Mouse (Mus musculus) mesoderm, embryonic 11.5 days (tissue): ENCODE results near the gene Fgfr2.

Experiments
- DNase-seq: peaks from one replicate; pipeline ENCODE4 v3.0.0-alpha.2; 2012; ENCODE audit warnings: low read depth, low spot score

Fgfr2 gene

DNA sequence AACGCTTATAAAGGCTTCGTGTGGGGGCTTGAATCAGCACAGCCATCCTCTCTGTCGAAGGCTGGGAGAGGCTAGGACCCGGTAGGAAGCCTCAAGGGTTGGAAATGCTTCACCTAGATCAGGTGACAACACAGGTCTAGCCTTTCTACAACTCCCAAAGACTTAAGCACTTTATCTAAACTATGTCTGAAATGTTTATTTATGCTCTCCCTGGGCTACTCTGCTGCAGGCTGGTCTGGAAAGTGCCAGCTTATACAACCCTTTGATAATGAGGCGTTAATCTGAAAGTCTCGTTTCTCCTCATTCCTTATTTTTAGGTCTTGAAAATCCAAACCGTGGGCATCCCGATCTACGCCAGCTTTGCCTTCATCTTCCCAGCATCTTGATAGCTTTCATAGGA, 2299.2 kb downstream of the Fgfr2 start:
- DNase-seq = no peak

DNA sequence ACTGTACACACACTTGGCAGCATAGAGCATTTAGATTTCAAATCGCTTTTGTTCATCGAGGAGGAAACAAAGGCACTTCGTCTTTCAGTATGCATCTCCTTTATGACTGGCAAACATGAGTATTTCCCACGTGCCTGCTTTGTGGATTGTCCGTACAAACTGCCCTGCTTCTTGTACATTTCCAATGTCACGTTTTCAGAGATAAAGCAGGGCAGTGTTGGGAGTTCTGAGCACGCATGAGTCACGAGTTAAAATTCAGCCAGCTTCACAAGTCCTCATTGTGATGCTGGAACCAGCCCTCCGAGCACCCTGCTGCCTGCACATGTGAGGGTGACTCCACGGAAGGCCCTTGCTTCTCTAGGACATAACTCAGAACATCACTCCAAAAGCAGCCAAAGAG, 2303.5 kb downstream of the Fgfr2 start:
- DNase-seq = no peak

DNA sequence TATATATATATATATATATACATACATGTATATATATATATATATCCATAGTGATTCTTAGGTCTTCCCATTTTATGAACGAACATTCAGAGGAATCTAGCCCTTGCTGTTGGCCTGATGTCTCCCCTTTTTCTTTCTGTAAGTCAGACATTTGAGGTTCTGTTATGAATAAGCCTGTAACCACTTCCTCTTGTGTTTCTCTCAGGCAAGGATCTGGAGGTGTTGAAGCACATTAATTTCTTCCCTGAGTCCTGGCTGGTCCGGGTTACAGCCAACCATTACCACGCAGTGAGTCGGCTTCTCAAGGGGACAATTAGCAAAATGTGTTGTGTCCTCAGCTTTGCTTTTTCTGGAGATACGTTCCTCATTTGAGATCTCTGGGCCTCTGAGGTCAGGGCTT, 2304.3 kb downstream of the Fgfr2 start:
- no peak for DNase-seq

DNA sequence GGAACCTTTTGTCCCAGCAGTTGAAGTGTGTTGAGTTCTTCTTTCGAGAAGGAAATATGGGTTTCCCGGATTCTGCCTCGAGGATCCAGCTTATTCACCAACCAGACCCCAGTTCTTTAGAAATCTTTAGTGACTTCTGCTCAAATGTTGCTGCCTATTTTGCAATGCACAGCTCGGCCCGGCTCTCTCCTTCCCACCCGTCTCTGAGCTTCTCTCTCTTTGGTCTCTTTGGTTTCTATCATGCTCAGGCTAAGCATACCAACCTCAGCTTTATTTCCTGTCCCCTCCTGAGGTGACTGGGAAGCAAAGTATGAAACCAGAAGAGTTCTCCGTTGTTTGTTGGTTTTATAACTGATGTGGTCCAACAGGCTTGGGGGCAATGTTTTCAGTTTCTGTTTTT, 2306.9 kb downstream of the Fgfr2 start:
- DNase-seq = no peak

DNA sequence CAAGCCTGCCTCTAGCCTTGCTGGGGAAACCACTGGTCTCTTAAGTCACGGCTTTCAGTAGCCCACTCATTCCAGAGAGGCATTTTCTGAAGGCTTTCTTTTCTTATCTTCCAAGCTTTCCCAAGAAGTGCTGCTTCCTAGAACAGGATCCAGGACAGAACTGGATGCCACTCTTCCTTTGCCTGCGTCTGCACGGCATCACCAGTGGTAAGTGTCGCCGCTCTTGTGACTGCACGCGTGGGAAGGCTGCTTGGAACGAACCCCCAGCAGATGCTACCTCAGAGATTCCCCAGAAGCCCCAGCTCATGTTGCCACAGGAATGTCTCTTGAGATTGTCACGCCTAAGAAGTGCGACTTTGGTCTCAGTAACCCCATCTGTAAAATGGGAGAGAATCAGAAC, 2307.5 kb downstream of the Fgfr2 start:
- DNase-seq = no peak

DNA sequence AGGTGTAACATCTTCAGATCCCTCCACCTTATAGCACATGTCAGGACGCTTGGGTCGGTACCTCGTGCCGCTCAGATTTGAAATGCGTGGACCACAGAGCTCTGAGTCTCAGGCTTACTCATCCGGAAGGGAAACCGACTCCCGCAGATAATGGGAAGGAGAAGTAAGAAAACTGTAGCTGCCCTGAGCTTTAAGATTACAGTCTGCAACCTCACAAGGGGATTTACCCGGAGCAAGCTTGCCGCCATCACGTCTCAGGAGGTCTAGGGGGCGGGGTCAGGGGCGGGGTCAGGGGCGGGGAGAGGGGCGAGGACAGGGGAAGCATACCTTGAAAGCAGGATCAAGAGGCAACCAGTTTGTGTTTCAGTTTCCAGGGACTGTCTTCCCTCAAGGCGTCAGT, 2310.7 kb downstream of the Fgfr2 start:
- DNase-seq = no peak

GRCm38 (mm10) chr7:130810238-130810637, 2312.9 kb downstream of the Fgfr2 start:
- no peak for DNase-seq

DNA sequence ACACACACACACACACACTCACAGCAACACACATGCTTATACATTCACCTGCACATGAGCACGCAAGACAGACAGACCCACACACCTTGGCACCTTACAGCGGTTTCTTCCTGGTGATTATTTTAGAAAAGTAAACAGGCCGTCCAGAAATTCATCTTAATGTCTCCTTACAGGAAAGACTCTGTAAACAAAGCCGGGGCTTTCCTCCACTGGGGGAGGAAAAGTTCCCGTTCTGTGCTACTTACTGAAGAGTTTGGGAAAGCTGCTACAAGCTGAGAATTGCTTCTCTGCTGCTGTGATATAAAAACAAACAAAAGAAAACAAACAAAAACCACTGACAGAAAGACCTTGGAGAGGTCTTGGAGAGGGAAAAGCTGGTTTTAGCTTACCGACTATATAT, 2314.5 kb downstream of the Fgfr2 start:
- no peak for DNase-seq

- DNase-seq = no peak
These were observed 2315.4 kb downstream of the Fgfr2 start for GRCm38 (mm10) chr7:130807749-130808148.

DNA sequence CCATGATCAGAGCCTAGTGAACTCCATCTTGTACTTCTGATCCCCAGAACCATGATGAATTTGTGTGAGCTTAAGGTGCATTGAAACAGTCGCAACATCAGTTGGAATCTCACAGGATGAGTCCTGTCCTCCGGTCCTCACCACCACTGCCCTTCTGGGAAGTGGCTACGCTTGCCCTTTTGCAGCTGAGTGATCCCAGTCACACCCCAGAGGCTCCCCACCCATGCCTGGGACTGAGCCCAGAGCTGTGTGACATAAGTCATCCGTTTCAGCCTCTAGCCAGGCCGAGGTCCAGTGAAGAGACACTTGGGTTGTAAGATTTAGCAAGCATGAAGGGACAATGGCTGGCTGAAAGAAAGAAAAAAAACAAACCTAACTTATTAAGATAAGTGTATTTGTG, 2318.2 kb downstream of the Fgfr2 start:
- DNase-seq = no peak

DNA sequence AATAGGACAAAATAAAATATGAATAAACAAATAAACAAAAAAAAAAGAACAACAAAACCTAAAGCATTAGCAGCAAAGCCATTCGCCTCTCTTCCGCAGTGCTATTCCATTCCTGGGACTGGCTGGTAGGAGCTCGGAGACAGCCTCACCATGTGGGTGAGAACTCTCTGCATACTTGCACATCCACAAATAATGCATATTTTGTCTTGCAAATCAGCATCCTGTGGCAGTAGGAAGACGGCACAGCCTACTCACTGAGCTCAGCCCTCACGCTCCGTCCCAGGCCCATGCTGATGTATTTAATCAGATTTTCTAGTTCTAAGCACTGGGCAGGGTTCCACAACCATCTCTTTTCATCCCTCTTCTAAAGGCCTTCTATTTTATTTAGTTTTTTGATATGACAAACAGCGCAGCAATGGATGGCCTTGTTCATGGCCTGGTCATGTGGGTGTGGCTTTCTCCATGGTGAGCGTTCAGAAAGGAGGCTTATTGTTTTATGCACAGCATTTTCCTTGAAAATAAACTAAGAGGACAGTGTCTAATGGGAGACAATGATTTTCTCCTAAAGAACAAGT, 2319.8 kb downstream of the Fgfr2 start:
- DNase-seq = no peak

GRCm38 (mm10) chr7:130801811-130802210, 2321.3 kb downstream of the Fgfr2 start:
- no peak for DNase-seq

DNA sequence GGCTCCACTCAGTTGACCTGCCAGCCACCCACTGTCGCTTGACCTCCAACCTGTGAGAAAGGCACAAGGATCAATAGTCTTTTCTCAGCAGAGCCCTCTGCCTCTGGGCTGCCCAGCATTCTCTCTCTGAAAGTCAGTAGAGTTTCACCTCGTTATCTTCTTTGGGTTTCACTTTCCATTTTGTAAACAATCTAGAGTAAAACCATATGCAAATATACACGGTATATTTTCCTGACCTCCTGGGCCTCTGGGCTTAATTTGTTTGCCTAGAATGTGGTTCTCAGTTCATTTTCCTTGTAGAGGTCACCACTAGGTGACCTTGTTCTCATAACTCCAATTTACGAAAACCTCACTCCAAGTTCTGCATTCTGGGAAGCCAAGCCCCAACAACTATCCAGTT, 2322.5 kb downstream of the Fgfr2 start:
- DNase-seq = no peak

GRCm38 (mm10) chr7:130799418-130799817, 2323.7 kb downstream of the Fgfr2 start:
- no peak for DNase-seq

DNA sequence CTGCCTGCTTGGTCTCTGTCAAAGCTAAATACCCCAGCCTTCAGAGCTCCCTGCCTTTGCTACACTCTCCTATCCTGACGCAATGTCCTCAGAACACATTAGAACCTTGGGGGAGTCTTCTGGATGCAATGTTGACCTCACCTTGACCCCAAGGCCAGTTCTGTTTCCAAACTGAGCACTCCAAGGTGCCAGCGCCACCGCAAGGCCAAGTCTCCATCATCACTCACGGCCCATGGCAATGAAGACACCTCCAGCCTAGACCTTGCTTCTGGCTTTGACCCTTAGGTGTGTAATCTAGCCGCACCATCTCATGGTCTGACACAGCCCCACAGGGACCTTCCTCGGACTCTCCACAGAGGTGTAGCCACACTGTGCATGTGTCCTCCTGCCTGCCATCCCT, 2325.6 kb downstream of the Fgfr2 start:
- no peak for DNase-seq

DNA sequence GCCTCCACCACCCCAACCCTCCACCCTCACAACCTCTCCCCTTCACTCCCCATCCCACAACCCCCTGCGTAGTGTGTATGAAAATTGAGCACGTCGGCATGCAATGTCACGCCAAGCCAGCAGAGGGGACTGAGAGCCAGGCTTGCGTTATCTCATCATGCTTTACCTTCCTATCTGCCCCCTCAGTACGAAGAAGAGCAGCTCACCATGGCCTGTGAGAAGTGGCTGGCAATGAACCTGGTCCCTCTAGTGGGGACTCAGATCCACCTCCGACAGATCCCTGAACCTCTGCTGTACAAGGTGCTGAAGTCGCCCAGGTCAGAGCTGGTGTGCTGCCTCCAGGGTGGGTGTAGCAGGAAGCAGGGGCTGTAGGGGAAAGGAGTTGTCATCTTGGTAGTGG, 2326.4 kb downstream of the Fgfr2 start:
- no peak for DNase-seq

- DNase-seq = no peak
These were observed 2329.5 kb downstream of the Fgfr2 start for GRCm38 (mm10) chr7:130793671-130794070.

DNA sequence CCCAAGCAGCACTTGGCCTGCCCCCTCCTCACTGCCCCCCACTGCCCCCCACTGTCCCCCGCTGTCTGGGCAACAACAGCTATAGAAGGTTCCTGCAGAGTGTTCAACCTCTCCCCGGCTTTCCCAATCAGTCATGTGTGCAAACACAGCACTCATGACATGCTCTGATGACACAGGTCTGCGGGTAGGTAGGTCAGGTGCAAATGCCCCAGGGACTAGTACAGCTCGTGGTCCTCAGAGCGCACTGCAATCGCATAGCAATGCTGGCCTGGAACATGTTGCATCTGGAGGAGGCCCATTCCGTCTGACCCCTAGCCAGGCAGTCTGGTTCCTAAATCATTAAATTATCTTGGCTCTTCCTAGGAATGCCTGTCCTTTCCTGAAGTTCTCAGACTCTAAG, 2333.7 kb downstream of the Fgfr2 start:
- DNase-seq = no peak

DNA sequence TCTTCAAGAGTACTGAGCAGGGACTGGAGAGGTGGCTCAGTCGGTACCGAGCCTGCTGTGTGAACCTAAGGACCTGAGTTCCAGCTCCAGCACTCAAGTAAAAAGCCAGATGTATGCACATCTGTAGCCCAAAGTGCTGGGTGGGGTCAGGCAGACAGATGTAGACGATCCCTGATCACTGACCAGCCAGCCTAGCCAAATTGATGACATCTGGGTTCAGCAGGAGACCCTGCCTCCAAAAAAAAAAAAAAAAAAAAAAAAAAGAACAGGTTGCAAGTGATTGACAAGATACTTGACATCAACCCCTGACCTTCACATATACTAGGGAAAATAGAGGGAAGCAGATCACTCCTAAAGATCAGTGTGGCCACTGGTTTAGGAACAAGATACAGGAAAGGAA, 2334.2 kb downstream of the Fgfr2 start:
- DNase-seq = no peak

- no peak for DNase-seq
These were observed 2335.6 kb downstream of the Fgfr2 start for GRCm38 (mm10) chr7:130787537-130787936.

GRCm38 (mm10) chr7:130786708-130787107, 2336.4 kb downstream of the Fgfr2 start:
- DNase-seq = no peak

- DNase-seq = no peak
These were observed 2337.1 kb downstream of the Fgfr2 start for GRCm38 (mm10) chr7:130785923-130786575.

GRCm38 (mm10) chr7:130782501-130783050, 2340.6 kb downstream of the Fgfr2 start:
- no peak for DNase-seq
